Mouse (Mus musculus) myocyte (in vitro differentiated cells): ENCODE data around the gene Nudt14.

ENCODE experiments used
- CEBPB ChIP-seq: IDR thresholded peaks from 2 replicates; pipeline ENCODE4 v1.6.1; 2011; ENCODE audit warnings: mild to moderate bottlenecking, moderate library complexity; ENCODE audit not compliant: poor library complexity, insufficient read depth, severe bottlenecking
- MAX ChIP-seq: IDR thresholded peaks from one replicate; pipeline ENCODE4 v1.6.1; 2011; ENCODE audit warnings: low read depth, mild to moderate bottlenecking, control low read depth
- MYOD1 ChIP-seq, 3 experiments: IDR thresholded peaks; one replicate each; pipeline ENCODE4 v1.6.1; 2011; ENCODE audit warnings: control low read depth in 2 of 3, low read depth in 2 of 3, mild to moderate bottlenecking in 2 of 3, moderate library complexity in 1 of 3; ENCODE audit not compliant: insufficient read length in 2 of 3, control insufficient read depth in 1 of 3
- MYOG ChIP-seq, 3 experiments: IDR thresholded peaks; one replicate each; pipeline ENCODE4 v1.6.1; 2011; ENCODE audit warnings: control low read depth in 2 of 3, low read depth in 2 of 3, mild to moderate bottlenecking in 2 of 3; ENCODE audit not compliant: insufficient read length in 2 of 3, control insufficient read depth in 1 of 3, insufficient read depth in 1 of 3
- POLR2A ChIP-seq: IDR thresholded peaks from one replicate; pipeline ENCODE4 v1.6.1; 2011; ENCODE audit warnings: low read depth, mild to moderate bottlenecking, control low read depth, moderate library complexity; ENCODE audit not compliant: insufficient read length
- POLR2AphosphoS2 ChIP-seq: IDR thresholded peaks from one replicate; pipeline ENCODE4 v1.6.1; 2011; ENCODE audit warnings: low read depth, control low read depth; ENCODE audit not compliant: insufficient read length
- REST ChIP-seq: IDR thresholded peaks from one replicate; pipeline ENCODE4 v1.6.1; 2011; ENCODE audit warnings: mild to moderate bottlenecking, control low read depth, moderate library complexity; ENCODE audit not compliant: insufficient read depth, insufficient read length
- SRF ChIP-seq: IDR thresholded peaks from one replicate; pipeline ENCODE4 v1.6.1; 2011; ENCODE audit warnings: low read depth; ENCODE audit not compliant: control insufficient read depth, insufficient read length
- TCF12 ChIP-seq: IDR thresholded peaks from one replicate; pipeline ENCODE4 v1.6.1; 2011; ENCODE audit warnings: mild to moderate bottlenecking, control low read depth; ENCODE audit not compliant: poor library complexity, insufficient read depth, severe bottlenecking
- USF1 ChIP-seq: IDR thresholded peaks from one replicate; pipeline ENCODE4 v1.6.1; 2011; ENCODE audit warnings: low read depth, mild to moderate bottlenecking, control low read depth, moderate library complexity

DNA sequence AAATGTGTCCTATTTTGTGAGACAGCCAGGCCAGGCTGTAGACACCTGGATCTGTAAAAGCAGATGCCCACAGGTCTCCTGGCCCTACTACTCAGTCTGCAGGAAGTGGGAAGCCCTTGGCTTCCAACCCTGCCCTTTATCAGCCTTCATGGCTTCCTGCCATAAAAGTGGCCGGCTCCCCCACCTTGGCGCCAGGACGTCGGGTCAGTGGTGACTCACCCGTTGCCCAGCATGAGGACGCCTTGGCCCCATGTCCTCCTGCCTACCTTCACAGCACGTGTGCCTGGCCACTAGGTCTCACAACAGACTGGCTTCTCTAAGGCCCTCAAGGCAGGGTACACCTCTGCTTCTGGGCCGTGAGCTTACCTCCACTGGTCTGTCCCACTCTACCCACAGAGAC is 10.5 kb upstream of the Nudt14 start:
- TF ChIP-seq USF1 = no peak
- peak; percentile 47 for TF ChIP-seq POLR2A
- no peak for TF ChIP-seq REST
- TF ChIP-seq MAX = no peak
- TF ChIP-seq SRF = no peak
- TF ChIP-seq POLR2AphosphoS2 = peak; percentile 95
- TF ChIP-seq MYOD1 (IDR thresholded peaks at IDR 0.05; ENCODE audit: control insufficient read depth in 1 of 3, insufficient read length in 2 of 3, low read depth in 2 of 3) = peak in 1 of 3 experiments; percentile 40
- no peak for TF ChIP-seq MYOG (IDR thresholded peaks at IDR 0.05; ENCODE audit: control insufficient read depth in 1 of 3, insufficient read depth in 1 of 3, insufficient read length in 2 of 3, low read depth in 2 of 3)
- TF ChIP-seq CEBPB = no peak
- TF ChIP-seq TCF12 = no peak
